Mouse (Mus musculus) kidney, embryonic 14.5 days (tissue): ENCODE measurements around the gene Vps18. TPM values are rescaled to one million over a fixed set of nuclear protein-coding genes. Genes with fewer than 3 reads are reported as not detected.

Experiments
- ATAC-seq: fragments of 200-750 bp; cut with Nextera tagmentation; 2 replicates; pipeline ENCODE4 v1.8.0; 2017; ENCODE audit warnings: moderate number of reproducible peaks, mild to moderate bottlenecking, moderate TSS enrichment, moderate library complexity; ENCODE audit not compliant: low FRiP score, low TSS enrichment
- H3K27ac ChIP-seq: fragments of 300-500 bp; sonication (generic); 2 replicates; pipeline ENCODE4 v1.5.1; 2014; ENCODE audit warnings: low read depth, mild to moderate bottlenecking, low read length, moderate library complexity, mixed read lengths
- H3K27me3 ChIP-seq: fragments of 300-500 bp; sonication (generic); 2 replicates; pipeline ENCODE4 v1.6.1; 2014; ENCODE audit warnings: mild to moderate bottlenecking, low read length; ENCODE audit not compliant: control insufficient read depth, insufficient read depth
- H3K36me3 ChIP-seq: fragments of 300-500 bp; sonication (generic); 2 replicates; pipeline ENCODE4 v1.6.1; 2014; ENCODE audit warnings: low read length, mixed read lengths; ENCODE audit not compliant: control insufficient read depth, insufficient read depth
- H3K4me1 ChIP-seq: fragments of 300-500 bp; sonication (generic); 2 replicates; pipeline ENCODE4 v1.6.1; 2014; ENCODE audit warnings: low read length, mixed read lengths; ENCODE audit not compliant: control insufficient read depth, insufficient read depth
- H3K4me2 ChIP-seq: fragments of 300-500 bp; sonication (generic); replicated peaks from 2 replicates; pipeline ENCODE4 v1.6.1; 2014; ENCODE audit warnings: low read depth, mild to moderate bottlenecking, low read length
- H3K4me3 ChIP-seq: fragments of 300-500 bp; sonication (generic); 2 replicates; pipeline ENCODE4 v1.5.1; 2014; ENCODE audit warnings: mild to moderate bottlenecking, low read length
- H3K9ac ChIP-seq: fragments of 300-500 bp; sonication (generic); 2 replicates; pipeline ENCODE4 v1.6.1; 2014; ENCODE audit warnings: low read depth, mild to moderate bottlenecking, low read length, moderate library complexity
- H3K9me3 ChIP-seq: fragments of 300-500 bp; sonication (generic); 2 replicates; pipeline ENCODE4 v1.6.1; 2016; ENCODE audit warnings: low read length; ENCODE audit not compliant: control insufficient read depth
- WGBS: fragments of 180-500 bp; shearing (Covaris S2); extraction: QIAGEN DNeasy Blood & Tissue Kit; methylation state at CpG from one replicate; pipeline ENCODE4 v1.1.7; 2014; 5-methylcytosine and 5-hydroxymethylcytosine counted together
- polyA plus RNA-seq: library from polyadenylated mRNA; unstranded; fragments of >200 nt; fragmentation: Nextera tagmentation; extraction: Ambion mirVana; gene quantifications from 2 replicates; pipeline ENCODE4 v1.2.1, GENCODE M21; 2014

The Vps18 gene
- polyA plus RNA-seq, 1 experiment from 2014 or later = 13.3 TPM

DNA sequence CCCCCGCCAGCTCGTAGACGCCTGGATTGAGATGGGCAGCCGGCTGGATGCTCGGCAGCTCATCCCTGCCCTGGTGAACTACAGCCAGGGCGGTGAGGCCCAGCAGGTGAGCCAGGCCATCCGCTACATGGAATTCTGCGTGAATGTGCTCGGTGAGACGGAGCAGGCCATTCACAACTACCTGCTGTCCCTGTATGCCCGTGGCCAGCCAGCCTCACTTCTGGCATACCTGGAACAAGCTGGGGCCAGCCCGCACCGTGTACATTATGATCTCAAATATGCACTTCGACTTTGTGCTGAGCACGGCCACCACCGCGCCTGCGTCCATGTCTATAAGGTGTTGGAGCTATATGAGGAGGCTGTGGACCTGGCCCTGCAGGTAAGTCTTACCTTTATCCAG, 5.9 kb downstream of the Vps18 start:
- Histone ChIP-seq H3K9me3 (no peaks in the 10 kb centered on the region), H3K4me3 (no peak overlapping the region), H3K9ac (no peak overlapping the region), H3K4me2 (no peak overlapping the region), H3K27me3 (no peaks in the 10 kb centered on the region), H3K27ac (no peak overlapping the region), H3K36me3 (peaks cover 80% of the 10 kb centered on the region), H3K4me1 (peaks cover 4% of the 10 kb centered on the region; the same call in 1 of the 2 replicates)
- 94% methylated on average over 18 of the region's 18 CpGs for WGBS
- ATAC-seq = no peak

DNA sequence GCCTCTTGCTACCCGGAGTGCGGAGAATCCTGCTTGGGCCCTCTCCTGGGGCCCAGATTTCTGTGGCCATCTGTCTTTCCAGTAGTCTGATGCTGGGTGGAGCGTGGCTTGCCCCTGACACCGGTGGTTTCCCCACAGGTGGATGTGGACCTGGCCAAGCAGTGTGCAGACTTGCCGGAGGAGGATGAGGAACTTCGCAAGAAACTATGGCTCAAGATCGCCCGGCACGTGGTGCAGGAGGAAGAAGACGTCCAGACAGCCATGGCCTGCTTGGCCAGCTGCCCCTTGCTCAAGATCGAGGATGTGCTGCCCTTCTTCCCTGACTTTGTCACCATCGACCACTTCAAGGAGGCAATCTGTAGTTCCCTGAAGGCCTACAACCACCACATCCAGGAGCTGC, 8.2 kb downstream of the Vps18 start:
- Histone ChIP-seq H3K4me1 (peaks cover 15% of the 10 kb centered on the region), H3K4me2 (no peak overlapping the region), H3K9me3 (no peaks in the 10 kb centered on the region), H3K27ac (no peak overlapping the region), H3K9ac (no peak overlapping the region), H3K4me3 (no peak overlapping the region), H3K27me3 (no peaks in the 10 kb centered on the region), H3K36me3 (peaks cover 63% of the 10 kb centered on the region)
- no peak for ATAC-seq
- WGBS = 91% methylated on average over 12 of the region's 12 CpGs

DNA sequence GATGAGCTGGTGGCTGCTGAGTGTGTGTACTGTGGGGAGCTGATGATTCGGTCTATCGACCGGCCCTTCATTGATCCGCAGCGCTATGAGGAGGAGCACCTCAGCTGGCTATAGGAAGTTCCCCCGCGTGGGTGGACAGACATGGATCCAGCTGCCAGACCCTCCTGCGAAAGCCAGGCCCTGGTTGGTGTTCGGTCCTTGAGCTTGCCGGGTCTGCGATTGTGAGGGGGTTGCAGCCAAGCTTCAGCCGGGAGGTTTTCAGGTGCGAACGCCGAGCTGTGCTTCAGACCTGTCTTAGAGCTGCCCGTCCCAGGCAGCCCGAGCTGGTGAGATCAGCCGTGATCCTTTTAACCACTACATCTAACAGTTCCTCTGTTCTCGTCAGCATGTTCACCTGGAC, 9.0 kb downstream of the Vps18 start:
- Histone ChIP-seq H3K27me3 (no peaks in the 10 kb centered on the region), H3K4me1 (peaks cover 15% of the 10 kb centered on the region), H3K4me2 (no peak overlapping the region), H3K27ac (no peak overlapping the region), H3K9me3 (no peaks in the 10 kb centered on the region), H3K9ac (no peak overlapping the region), H3K4me3 (no peak overlapping the region), H3K36me3 (peaks cover 56% of the 10 kb centered on the region)
- no peak for ATAC-seq
- WGBS = 95% methylated on average over 19 of the region's 19 CpGs

- no peak overlapping the region for H3K9ac ChIP-seq
- peaks cover 15% of the 10 kb centered on the region for H3K4me1 ChIP-seq
- no peaks in the 10 kb centered on the region for H3K27me3 ChIP-seq
- ATAC-seq = no peak
- 45% methylated on average over 5 of the region's 5 CpGs for WGBS
- H3K4me2 ChIP-seq = no peak overlapping the region
- no peak overlapping the region for H3K27ac ChIP-seq
- H3K4me3 ChIP-seq = no peak overlapping the region
- H3K36me3 ChIP-seq = peaks cover 48% of the 10 kb centered on the region
- no peaks in the 10 kb centered on the region for H3K9me3 ChIP-seq
Measured at GRCm38 (mm10) chr2:119298330-119298729, 9.8 kb downstream of the Vps18 start.

DNA sequence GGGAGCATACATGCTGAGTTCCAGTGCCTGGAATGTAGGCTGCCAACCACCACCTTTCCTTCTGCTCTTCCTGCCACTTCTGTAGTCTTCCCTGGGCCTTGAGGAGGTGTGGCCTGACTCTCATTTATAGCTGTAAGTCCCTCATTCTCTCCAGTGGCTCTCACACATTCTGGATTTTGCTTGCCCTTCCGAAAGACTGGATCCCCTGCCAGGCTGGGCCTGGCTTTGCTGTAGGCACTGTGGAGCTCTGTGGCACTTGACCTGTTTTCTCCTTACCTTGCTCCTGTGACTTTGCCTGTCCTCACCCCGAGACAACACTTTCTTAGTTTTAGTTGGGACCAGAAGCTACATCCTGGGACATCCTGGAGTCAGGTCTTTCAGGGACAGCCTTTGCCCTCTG, 10.3 kb downstream of the Vps18 start:
- Histone ChIP-seq H3K27me3 (no peaks in the 10 kb centered on the region), H3K4me3 (no peak overlapping the region), H3K36me3 (peaks cover 43% of the 10 kb centered on the region), H3K4me2 (no peak overlapping the region), H3K9me3 (no peaks in the 10 kb centered on the region), H3K9ac (no peak overlapping the region), H3K27ac (0 out of 2 replicates have a peak overlapping the region, but pooled peaks have one; percentile 2), H3K4me1 (peaks cover 15% of the 10 kb centered on the region)
- no peak for ATAC-seq
- WGBS = 88% methylated on average over 2 of the region's 2 CpGs

GRCm38 (mm10) chr2:119299981-119300818, 11.7 kb downstream of the Vps18 start:
- no peak overlapping the region for H3K4me3 ChIP-seq
- H3K27ac ChIP-seq = peak overlapping the region; percentile 38; the same call in 1 of the 2 replicates
- 11% methylated on average over 13 of the region's 15 CpGs for WGBS
- H3K27me3 ChIP-seq = no peaks in the 10 kb centered on the region
- H3K4me1 ChIP-seq = peaks cover 29% of the 10 kb centered on the region
- no peak overlapping the region for H3K9ac ChIP-seq
- peak; percentile 83 for ATAC-seq
- H3K4me2 ChIP-seq = peak overlapping the region; percentile 29
- no peaks in the 10 kb centered on the region for H3K9me3 ChIP-seq
- H3K36me3 ChIP-seq = peaks cover 31% of the 10 kb centered on the region

GRCm38 (mm10) chr2:119300819-119301493, 12.4 kb downstream of the Vps18 start:
- Histone ChIP-seq H3K36me3 (peaks cover 27% of the 10 kb centered on the region), H3K27ac (peak overlapping the region; percentile 38; the same call in 1 of the 2 replicates), H3K27me3 (no peaks in the 10 kb centered on the region), H3K4me1 (peaks cover 29% of the 10 kb centered on the region), H3K4me2 (peak overlapping the region; percentile 29), H3K4me3 (no peak overlapping the region), H3K9ac (no peak overlapping the region), H3K9me3 (no peaks in the 10 kb centered on the region)
- 0 out of 2 replicates have a peak, but pooled peaks have one; percentile 3 for ATAC-seq
- 45% methylated on average over 6 of the region's 7 CpGs for WGBS

DNA sequence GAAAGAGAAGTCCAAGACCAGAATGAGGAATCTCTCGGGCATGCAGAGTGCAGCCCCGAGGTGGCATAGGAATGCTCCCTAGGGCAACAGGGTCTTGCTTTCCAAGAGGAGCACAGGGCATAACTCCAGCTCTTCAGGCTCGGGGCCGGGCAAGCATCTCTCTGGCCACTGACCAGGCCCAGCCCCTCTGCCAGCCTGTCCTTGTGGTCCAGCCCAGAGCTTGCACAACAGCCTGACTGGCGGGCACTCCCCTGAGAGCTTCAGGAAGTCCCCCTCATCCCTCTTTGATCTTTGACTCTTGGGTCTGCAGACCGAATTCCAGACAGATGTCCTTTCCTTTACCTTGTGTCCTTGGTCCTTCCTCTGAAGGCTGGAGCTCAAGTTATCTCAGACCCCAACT, 14.3 kb downstream of the Vps18 start:
- WGBS = 69% methylated on average over 6 of the region's 6 CpGs
- Histone ChIP-seq H3K4me1 (peaks cover 29% of the 10 kb centered on the region), H3K27ac (no peak overlapping the region), H3K36me3 (peaks cover 10% of the 10 kb centered on the region), H3K27me3 (no peaks in the 10 kb centered on the region), H3K4me3 (no peak overlapping the region), H3K9ac (no peak overlapping the region), H3K9me3 (no peaks in the 10 kb centered on the region), H3K4me2 (no peak overlapping the region)
- ATAC-seq = no peak

GRCm38 (mm10) chr2:119304391-119304790, 15.9 kb downstream of the Vps18 start:
- H3K27ac ChIP-seq = no peak overlapping the region
- no peaks in the 10 kb centered on the region for H3K36me3 ChIP-seq
- no peak for ATAC-seq
- no peak overlapping the region for H3K4me2 ChIP-seq
- H3K4me3 ChIP-seq = no peak overlapping the region
- H3K4me1 ChIP-seq = peaks cover 29% of the 10 kb centered on the region
- H3K9me3 ChIP-seq = no peaks in the 10 kb centered on the region
- 54% methylated on average over 3 of the region's 3 CpGs for WGBS
- H3K27me3 ChIP-seq = no peaks in the 10 kb centered on the region
- no peak overlapping the region for H3K9ac ChIP-seq
